Mouse (Mus musculus): ENCODE results near the gene Grk6.

GRCm38 (mm10) chr13:55426613-55427012 lies 18.3 kb upstream of the Grk6 start, which contains the start of gene F12:
- no peak for TF ChIP-seq CTCF (IDR thresholded peaks at IDR 0.05; ENCODE audit: extremely low read depth, insufficient read depth, insufficient read length, insufficient replicate concordance)
- no peak for TF ChIP-seq POLR2A (IDR thresholded peaks at IDR 0.05; ENCODE audit: low read depth, low read length)
